Mouse (Mus musculus): ENCODE results near the gene Aldh1a1.

DNA sequence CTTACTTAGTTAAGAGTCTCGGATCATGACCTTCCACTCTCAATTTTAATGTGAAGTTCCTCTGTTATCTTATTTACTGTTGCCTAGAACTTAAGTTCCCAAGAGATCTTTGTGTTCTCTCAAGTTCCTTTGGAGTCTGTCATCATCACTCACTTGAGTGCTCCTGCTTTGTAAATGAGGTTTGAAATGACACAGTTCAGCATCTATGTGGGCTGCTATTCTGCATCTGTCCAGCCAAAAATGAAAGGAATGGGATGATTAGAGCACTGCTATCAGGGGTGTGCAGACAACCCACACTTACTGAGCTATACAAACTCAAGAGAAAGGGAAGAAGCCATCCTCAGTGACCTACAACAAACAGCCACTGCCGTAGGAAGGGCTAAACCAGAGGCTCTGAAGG lies 44.7 kb upstream of the Aldh1a1 start:
- TF ChIP-seq CTCF (IDR thresholded peaks at IDR 0.05; ENCODE audit: low read depth), result no peak
- TF ChIP-seq EP300 (IDR thresholded peaks at IDR 0.05; ENCODE audit: low read depth), result no peak
